In the genomic region with DNA sequence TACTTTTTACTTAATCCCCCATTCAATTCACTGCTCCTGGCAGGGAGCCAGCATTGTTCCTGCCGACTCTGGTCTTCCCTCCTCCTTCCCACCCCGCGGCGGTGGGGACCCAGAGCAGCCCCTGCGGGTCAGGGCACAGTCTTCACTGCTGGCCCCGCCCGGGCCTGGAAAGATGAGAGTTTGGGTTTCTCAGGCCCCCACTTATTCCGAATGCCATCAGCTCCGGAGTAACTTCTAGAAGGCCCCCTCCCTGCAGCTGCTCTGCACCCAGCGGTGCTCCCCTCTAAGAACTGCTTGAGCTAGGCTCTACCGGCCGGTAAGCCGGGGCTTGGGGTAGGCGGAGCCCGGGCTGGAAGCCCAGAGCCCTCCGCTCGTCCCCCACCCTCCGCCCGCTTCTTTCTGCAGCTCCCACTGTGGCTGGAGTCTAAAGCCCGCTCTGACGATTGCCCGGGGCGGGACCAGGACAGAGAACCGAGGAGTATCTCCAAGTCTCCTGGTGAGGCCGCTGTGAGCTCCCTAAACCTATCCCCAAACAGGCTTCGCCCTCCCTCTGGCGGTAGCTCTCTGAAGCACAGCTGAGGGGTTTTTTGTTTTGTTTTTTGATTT, we compare ENCODE assay signal across 8 mouse cellular contexts. TPM values are rescaled to one million over a fixed set of nuclear protein-coding genes. Genes with fewer than 3 reads are reported as not detected.
A peak's percentile ranks its signal among the peaks of the same experiment; 100 is the strongest.
DNase-seq lines count a peak whose midpoint lies in the region; ATAC-seq and TF ChIP-seq lines count a peak whose summit lies in the region.

No protein-coding gene starts in this region.

- 1% methylated on average over 27 of the region's 27 CpGs for WGBS in forebrain, embryonic 12.5 days
- WGBS in heart, postnatal 0 days, result under 1% methylated on average over 27 of the region's 27 CpGs
- WGBS in liver, embryonic 15.5 days (ENCODE audit: insufficient replicate concordance), result under 1% methylated on average over 27 of the region's 27 CpGs
- under 1% methylated on average over 27 of the region's 27 CpGs for WGBS in neural tube, embryonic 12.5 days
- under 1% methylated on average over 27 of the region's 27 CpGs for WGBS in stomach, postnatal 0 days

- ATAC-seq in forebrain, embryonic 12.5 days (ENCODE audit: low FRiP score), result peak; percentile 96
- peak; percentile 98 for ATAC-seq in heart, postnatal 0 days (ENCODE audit: insufficient read depth, low read depth)
- peak; percentile 83 for ATAC-seq in liver, embryonic 15.5 days (ENCODE audit: insufficient read depth)
- peak; percentile 98 for ATAC-seq in neural tube, embryonic 12.5 days (ENCODE audit: low FRiP score, low read depth)
- ATAC-seq in stomach, postnatal 0 days (ENCODE audit: low FRiP score, low TSS enrichment), result peak; percentile 97

- 0 out of 2 replicates have a peak, but pooled peaks cover 4% of the 10 kb centered on the region for H3K9me3 ChIP-seq in E14TG2a.4 (ENCODE audit: low read length)
- H3K9me3 ChIP-seq in forebrain, embryonic 12.5 days, result no peaks in the 10 kb centered on the region
- H3K9me3 ChIP-seq in heart, postnatal 0 days (replicated peaks; ENCODE audit: control insufficient read depth, low read length), result no peaks in the 10 kb centered on the region
- H3K9me3 ChIP-seq in liver, embryonic 15.5 days (replicated peaks), result no peaks in the 10 kb centered on the region
- H3K9me3 ChIP-seq in neural tube, embryonic 12.5 days, result no peaks in the 10 kb centered on the region
- no peaks in the 10 kb centered on the region for H3K9me3 ChIP-seq in stomach, postnatal 0 days (ENCODE audit: control insufficient read depth, low read length)

- peak overlapping the region; percentile 79 for H3K4me3 ChIP-seq in E14TG2a.4 (replicated peaks; ENCODE audit: low read length)
- peak overlapping the region; percentile 32 for H3K4me3 ChIP-seq in forebrain, embryonic 12.5 days (replicated peaks)
- H3K4me3 ChIP-seq in heart, postnatal 0 days (ENCODE audit: low read depth, low read length), result peak overlapping the region; percentile 60
- peak overlapping the region; percentile 43 for H3K4me3 ChIP-seq in liver, embryonic 15.5 days (replicated peaks)
- H3K4me3 ChIP-seq in neural tube, embryonic 12.5 days, result peak overlapping the region; percentile 41
- H3K4me3 ChIP-seq in stomach, postnatal 0 days (ENCODE audit: low read depth, low read length), result peak overlapping the region; percentile 48

- no peaks in the 10 kb centered on the region for H3K36me3 ChIP-seq in E14TG2a.4 (ENCODE audit: insufficient read depth, low read length)
- no peaks in the 10 kb centered on the region for H3K36me3 ChIP-seq in forebrain, embryonic 12.5 days (replicated peaks)
- H3K36me3 ChIP-seq in heart, postnatal 0 days (replicated peaks; ENCODE audit: control insufficient read depth, insufficient read depth, low read length), result no peaks in the 10 kb centered on the region
- no peaks in the 10 kb centered on the region for H3K36me3 ChIP-seq in liver, embryonic 15.5 days (replicated peaks)
- H3K36me3 ChIP-seq in neural tube, embryonic 12.5 days, result no peaks in the 10 kb centered on the region
- H3K36me3 ChIP-seq in stomach, postnatal 0 days (ENCODE audit: control insufficient read depth, insufficient read depth, low read length), result no peaks in the 10 kb centered on the region

- no peak for TF ChIP-seq EP300 in heart, postnatal 0 days (IDR thresholded peaks at IDR 0.05; ENCODE audit: low read depth)
- TF ChIP-seq EP300 in stomach, postnatal 0 days (optimal IDR thresholded peaks at IDR 0.05), result no peak

- H3K27ac ChIP-seq in forebrain, embryonic 12.5 days, result peak overlapping the region; percentile 97
- peak overlapping the region; percentile 75 for H3K27ac ChIP-seq in heart, postnatal 0 days (ENCODE audit: low read depth)
- H3K27ac ChIP-seq in liver, embryonic 15.5 days (replicated peaks), result no peak overlapping the region
- H3K27ac ChIP-seq in neural tube, embryonic 12.5 days, result peak overlapping the region; percentile 92
- peak overlapping the region; percentile 89 for H3K27ac ChIP-seq in stomach, postnatal 0 days (replicated peaks)

- peak; percentile 63 for DNase-seq in c-Kit-positive CD71-positive TER-119-positive erythroid progenitor cells, embryonic 14.5 days (ENCODE audit: low spot score)
- DNase-seq in heart, postnatal 0 days (ENCODE audit: low spot score), result peak; percentile 96
- DNase-seq in kidney, postnatal 4 days, result peak; percentile 95 to 97
- DNase-seq in stomach, postnatal 0 days (ENCODE audit: low spot score), result peak; percentile 91

- H3K4me1 ChIP-seq in E14TG2a.4 (replicated peaks; ENCODE audit: low read depth, low read length), result peaks cover 21% of the 10 kb centered on the region
- H3K4me1 ChIP-seq in forebrain, embryonic 12.5 days, result peaks cover 31% of the 10 kb centered on the region
- no peaks in the 10 kb centered on the region for H3K4me1 ChIP-seq in heart, postnatal 0 days (ENCODE audit: control insufficient read depth, insufficient read depth)
- peaks cover 9% of the 10 kb centered on the region for H3K4me1 ChIP-seq in liver, embryonic 15.5 days (replicated peaks)
- peaks cover 29% of the 10 kb centered on the region for H3K4me1 ChIP-seq in neural tube, embryonic 12.5 days
- H3K4me1 ChIP-seq in stomach, postnatal 0 days (replicated peaks; ENCODE audit: control insufficient read depth, insufficient read depth), result peaks cover 5% of the 10 kb centered on the region

- H3K9ac ChIP-seq in forebrain, embryonic 12.5 days, result peak overlapping the region; percentile 41
- H3K9ac ChIP-seq in heart, postnatal 0 days (replicated peaks; ENCODE audit: low read depth, low read length), result peak overlapping the region; percentile 78
- H3K9ac ChIP-seq in liver, embryonic 15.5 days, result peak overlapping the region; percentile 27
- H3K9ac ChIP-seq in neural tube, embryonic 12.5 days, result peak overlapping the region; percentile 70
- peak overlapping the region; percentile 72 for H3K9ac ChIP-seq in stomach, postnatal 0 days (ENCODE audit: low read length)

- peak; percentile 93 for TF ChIP-seq CTCF in E14TG2a.4 (conservative IDR thresholded peaks at IDR 0.05; ENCODE audit: low read length)
- peak; percentile 97 for TF ChIP-seq CTCF in heart, postnatal 0 days (IDR thresholded peaks at IDR 0.05; ENCODE audit: low read depth)
- TF ChIP-seq CTCF in stomach, postnatal 0 days (IDR thresholded peaks at IDR 0.05; ENCODE audit: low read depth), result peak; percentile 98

- peaks cover 85% of the 10 kb centered on the region for H3K27me3 ChIP-seq in E14TG2a.4 (ENCODE audit: insufficient read depth, low read length)
- no peaks in the 10 kb centered on the region for H3K27me3 ChIP-seq in forebrain, embryonic 12.5 days
- H3K27me3 ChIP-seq in heart, postnatal 0 days (ENCODE audit: control insufficient read depth, insufficient read depth, low read length), result 0 out of 2 replicates have a peak, but pooled peaks cover 3% of the 10 kb centered on the region
- H3K27me3 ChIP-seq in liver, embryonic 15.5 days, result peaks cover 58% of the 10 kb centered on the region
- H3K27me3 ChIP-seq in neural tube, embryonic 12.5 days (replicated peaks), result no peaks in the 10 kb centered on the region
- H3K27me3 ChIP-seq in stomach, postnatal 0 days (ENCODE audit: control insufficient read depth, insufficient read depth, low read length), result no peaks in the 10 kb centered on the region

- peak overlapping the region; percentile 65 for H3K4me2 ChIP-seq in forebrain, embryonic 12.5 days
- peak overlapping the region; percentile 96 for H3K4me2 ChIP-seq in heart, postnatal 0 days (ENCODE audit: low read depth, low read length)
- peak overlapping the region; percentile 68 for H3K4me2 ChIP-seq in liver, embryonic 15.5 days
- H3K4me2 ChIP-seq in neural tube, embryonic 12.5 days (replicated peaks), result peak overlapping the region; percentile 72
- peak overlapping the region; percentile 87 for H3K4me2 ChIP-seq in stomach, postnatal 0 days (replicated peaks; ENCODE audit: low read depth)

RNA-seq across cellular contexts. Expression of a gene that starts 10.2 kb away (rescaled TPM):
- polyA plus RNA-seq in forebrain, embryonic 12.5 days (2016; fragmentation: Nextera tagmentation; extraction: Ambion mirVana), result 148 and 162 TPM in 2 replicates
- total RNA-seq in heart, postnatal 0 days (2014; rRNA removed; ENCODE audit: low replicate concordance), result 17.2 and 35.7 TPM in 2 replicates
- 9.1 and 9.9 TPM in 2 replicates for polyA plus RNA-seq in heart, postnatal 0 days (2015; fragmentation: Nextera tagmentation; extraction: Ambion mirVana)
- 2.2 and 2.3 TPM in 2 replicates for polyA plus RNA-seq in liver, embryonic 15.5 days (2015; fragmentation: Nextera tagmentation; extraction: Ambion mirVana)
- 140 and 169 TPM in 2 replicates for polyA plus RNA-seq in neural tube, embryonic 12.5 days (2016; fragmentation: Nextera tagmentation; extraction: Ambion mirVana)
- polyA plus RNA-seq in stomach, postnatal 0 days (2015; fragmentation: Nextera tagmentation; extraction: Ambion mirVana), result 5.3 and 5.7 TPM in 2 replicates

RNA-seq across cellular contexts. Expression of a gene that starts 12.2 kb away (rescaled TPM):
- 246 TPM in 2 replicates for polyA plus RNA-seq in forebrain, embryonic 12.5 days (2016; fragmentation: Nextera tagmentation; extraction: Ambion mirVana)
- total RNA-seq in heart, postnatal 0 days (2014; rRNA removed; ENCODE audit: low replicate concordance), result 0.53 TPM in 1 of 2 replicates, not detected in the other
- 0.37 and 0.62 TPM in 2 replicates for polyA plus RNA-seq in heart, postnatal 0 days (2015; fragmentation: Nextera tagmentation; extraction: Ambion mirVana)
- 0.31 and 0.75 TPM in 2 replicates for polyA plus RNA-seq in liver, embryonic 15.5 days (2015; fragmentation: Nextera tagmentation; extraction: Ambion mirVana)
- polyA plus RNA-seq in neural tube, embryonic 12.5 days (2016; fragmentation: Nextera tagmentation; extraction: Ambion mirVana), result 372 and 405 TPM in 2 replicates
- 40.4 and 44.3 TPM in 2 replicates for polyA plus RNA-seq in stomach, postnatal 0 days (2015; fragmentation: Nextera tagmentation; extraction: Ambion mirVana)

RNA-seq across cellular contexts. Expression of a gene that starts 30.2 kb away (rescaled TPM):
- 20.5 and 23.7 TPM in 2 replicates for polyA plus RNA-seq in forebrain, embryonic 12.5 days (2016; fragmentation: Nextera tagmentation; extraction: Ambion mirVana)
- 14.5 and 56.8 TPM in 2 replicates for total RNA-seq in heart, postnatal 0 days (2014; rRNA removed; ENCODE audit: low replicate concordance)
- 7.9 and 8.0 TPM in 2 replicates for polyA plus RNA-seq in heart, postnatal 0 days (2015; fragmentation: Nextera tagmentation; extraction: Ambion mirVana)
- polyA plus RNA-seq in liver, embryonic 15.5 days (2015; fragmentation: Nextera tagmentation; extraction: Ambion mirVana), result 5.6 and 6.3 TPM in 2 replicates
- 22.2 TPM in 2 replicates for polyA plus RNA-seq in neural tube, embryonic 12.5 days (2016; fragmentation: Nextera tagmentation; extraction: Ambion mirVana)
- 7.1 and 7.6 TPM in 2 replicates for polyA plus RNA-seq in stomach, postnatal 0 days (2015; fragmentation: Nextera tagmentation; extraction: Ambion mirVana)

RNA-seq across cellular contexts. Expression of a gene that starts 30.6 kb away (rescaled TPM):
- polyA plus RNA-seq in forebrain, embryonic 12.5 days (2016; fragmentation: Nextera tagmentation; extraction: Ambion mirVana), result 80.5 and 88.2 TPM in 2 replicates
- total RNA-seq in heart, postnatal 0 days (2014; rRNA removed; ENCODE audit: low replicate concordance), result 8.2 and 24.0 TPM in 2 replicates
- polyA plus RNA-seq in heart, postnatal 0 days (2015; fragmentation: Nextera tagmentation; extraction: Ambion mirVana), result 14.2 and 16.2 TPM in 2 replicates
- 21.0 and 22.9 TPM in 2 replicates for polyA plus RNA-seq in liver, embryonic 15.5 days (2015; fragmentation: Nextera tagmentation; extraction: Ambion mirVana)
- 60.7 and 64.1 TPM in 2 replicates for polyA plus RNA-seq in neural tube, embryonic 12.5 days (2016; fragmentation: Nextera tagmentation; extraction: Ambion mirVana)
- 20.2 and 21.5 TPM in 2 replicates for polyA plus RNA-seq in stomach, postnatal 0 days (2015; fragmentation: Nextera tagmentation; extraction: Ambion mirVana)

RNA-seq across cellular contexts. Expression of a gene that starts 39.3 kb away (rescaled TPM):
- 1.7 and 3.6 TPM in 2 replicates for polyA plus RNA-seq in forebrain, embryonic 12.5 days (2016; fragmentation: Nextera tagmentation; extraction: Ambion mirVana)
- total RNA-seq in heart, postnatal 0 days (2014; rRNA removed; ENCODE audit: low replicate concordance), result not detected in 2 replicates
- 0.04 TPM in 1 of 2 replicates, not detected in the other for polyA plus RNA-seq in heart, postnatal 0 days (2015; fragmentation: Nextera tagmentation; extraction: Ambion mirVana)
- polyA plus RNA-seq in liver, embryonic 15.5 days (2015; fragmentation: Nextera tagmentation; extraction: Ambion mirVana), result 0.10 TPM in 1 of 2 replicates, not detected in the other
- polyA plus RNA-seq in neural tube, embryonic 12.5 days (2016; fragmentation: Nextera tagmentation; extraction: Ambion mirVana), result 2.4 and 4.1 TPM in 2 replicates
- 0.08 and 0.18 TPM in 2 replicates for polyA plus RNA-seq in stomach, postnatal 0 days (2015; fragmentation: Nextera tagmentation; extraction: Ambion mirVana)

Comparison
In these comparisons a context has a peak if more than half of its experiments do, and no peak if none do; other contexts are left out.
1. H3K9ac ChIP-seq: peak in every context shown above with its lines; median percentile 78 in heart, postnatal 0 days; 72 in stomach, postnatal 0 days; 70 in neural tube, embryonic 12.5 days; 41 in forebrain, embryonic 12.5 days; 27 in liver, embryonic 15.5 days.
2. RNA of a gene that starts 10.2 kb away (polyA plus RNA-seq): 148 to 162 TPM in forebrain, embryonic 12.5 days and 140 to 169 TPM in neural tube, embryonic 12.5 days; 9.1 to 9.9 TPM in heart, postnatal 0 days, 5.3 to 5.7 TPM in stomach, postnatal 0 days and 2.2 to 2.3 TPM in liver, embryonic 15.5 days; every median in the first group is over 10 times any median in the second.
3. RNA of a gene that starts 12.2 kb away (polyA plus RNA-seq): 372 to 405 TPM in neural tube, embryonic 12.5 days, 246 TPM in forebrain, embryonic 12.5 days and 40.4 to 44.3 TPM in stomach, postnatal 0 days; 0.37 to 0.62 TPM in heart, postnatal 0 days and 0.31 to 0.75 TPM in liver, embryonic 15.5 days; every median in the first group is over 10 times any median in the second.
4. Peak in every context shown above with its lines, with median percentiles within 50 percentile points of each other: H3K4me3 ChIP-seq, CTCF ChIP-seq, DNase-seq, ATAC-seq and H3K4me2 ChIP-seq.